Mouse (Mus musculus) kidney, postnatal 14 days (tissue): ENCODE results near the gene Rplp2.
"Not testable (repeated sequence)": the region's sequence is repeated elsewhere in the genome, so short reads cannot be mapped to it uniquely, and the experiment has no call there.

Source experiments
- DNase-seq: peaks from one replicate; pipeline ENCODE4 v3.0.0; 2022; ENCODE audit warnings: mixed read lengths

Gene Rplp2

GRCm38 (mm10) chr7:141431434-141432185 lies 15.6 kb upstream of the Rplp2 start:
- no peak for DNase-seq

GRCm38 (mm10) chr7:141432186-141432611 lies 15.0 kb upstream of the Rplp2 start:
- no peak for DNase-seq

GRCm38 (mm10) chr7:141432741-141433516 lies 14.2 kb upstream of the Rplp2 start:
- DNase-seq = peak; percentile 72

GRCm38 (mm10) chr7:141433517-141434400 lies 13.4 kb upstream of the Rplp2 start:
- DNase-seq = no peak

GRCm38 (mm10) chr7:141434464-141434863 lies 12.7 kb upstream of the Rplp2 start:
- DNase-seq = peak; percentile 54

- peak; percentile 72 for DNase-seq
These were observed 11.9 kb upstream of the Rplp2 start for GRCm38 (mm10) chr7:141435129-141435855.

- DNase-seq = no peak
These were observed 11.2 kb upstream of the Rplp2 start for GRCm38 (mm10) chr7:141435856-141436522.

GRCm38 (mm10) chr7:141436523-141436892 lies 10.7 kb upstream of the Rplp2 start:
- no peak for DNase-seq

- peak; percentile 87 for DNase-seq
These were observed 9.7 kb upstream of the Rplp2 start, which contains the start of gene Slc25a22 for GRCm38 (mm10) chr7:141437178-141438120. Gene Slc25a22, minus strand, starts transcription at chr7:141437892.

GRCm38 (mm10) chr7:141438201-141438968 lies 8.8 kb upstream of the Rplp2 start:
- DNase-seq = no peak

GRCm38 (mm10) chr7:141439140-141439679 lies 8.0 kb upstream of the Rplp2 start:
- DNase-seq = no peak

- no peak for DNase-seq
These were observed 7.4 kb upstream of the Rplp2 start for GRCm38 (mm10) chr7:141439811-141440210.

GRCm38 (mm10) chr7:141440613-141441012 lies 6.6 kb upstream of the Rplp2 start:
- peak; percentile 78 for DNase-seq

GRCm38 (mm10) chr7:141441460-141441859 lies 5.7 kb upstream of the Rplp2 start:
- no peak for DNase-seq

- DNase-seq = no peak
These were observed 5.0 kb upstream of the Rplp2 start for GRCm38 (mm10) chr7:141442199-141442598.

- no peak for DNase-seq
These were observed 3.9 kb upstream of the Rplp2 start for GRCm38 (mm10) chr7:141443081-141443821.

- peak; percentile 85 for DNase-seq
These were observed 3.3 kb upstream of the Rplp2 start, which contains the start of gene Pidd1 for GRCm38 (mm10) chr7:141443828-141444237. Gene Pidd1, minus strand, starts transcription at chr7:141444025.

- not testable (repeated sequence) for DNase-seq
These were observed 796 bp upstream of the Rplp2 start for GRCm38 (mm10) chr7:141446374-141446773.

GRCm38 (mm10) chr7:141451928-141452327 lies 4.8 kb downstream of the Rplp2 start:
- DNase-seq = no peak
